Mouse (Mus musculus) gastrocnemius, postnatal 4 days (tissue): ENCODE measurements at regions not wholly inside any gene's neighbourhood (a gene's known extent, or its start where the extent isn't known, plus 50 kb on each side); places are given as distances from the start of the nearest gene placed in this dataset.

Source experiments
- DNase-seq, 2 experiments: peaks; one replicate each; pipeline ENCODE4 v3.0.0; 2021 to 2022; ENCODE audit warnings: low spot score in 2 of 2, mixed read lengths in 2 of 2

GRCm38 (mm10) chr14:61980581-61980980 is 311.8 kb upstream of the Rnaseh2b start:
- no peak for DNase-seq

GRCm38 (mm10) chr14:61985575-61985974 is 306.8 kb upstream of the Rnaseh2b start:
- no peak for DNase-seq

GRCm38 (mm10) chr14:61986203-61986602 is 306.2 kb upstream of the Rnaseh2b start:
- DNase-seq, result no peak

DNA sequence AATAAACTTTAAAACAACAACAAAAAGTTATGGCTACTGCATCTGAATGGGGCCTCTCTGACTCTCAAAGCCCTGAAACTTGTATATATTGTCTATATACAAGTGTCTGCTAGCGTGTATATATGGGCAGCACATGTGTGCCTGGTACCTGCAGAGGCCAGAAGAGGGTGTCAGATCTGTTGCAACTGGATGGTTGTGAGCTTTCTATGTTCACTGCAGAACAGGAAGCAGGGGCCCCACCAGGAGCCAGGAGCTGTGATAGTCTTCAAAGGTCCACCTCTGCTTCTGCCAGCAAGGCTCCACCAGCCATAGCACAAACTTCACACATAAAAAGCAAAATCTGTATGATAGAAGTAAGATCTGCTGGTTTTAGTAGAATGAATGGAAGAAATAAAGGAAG is 297.1 kb upstream of the Rnaseh2b start:
- no peak for DNase-seq

DNA sequence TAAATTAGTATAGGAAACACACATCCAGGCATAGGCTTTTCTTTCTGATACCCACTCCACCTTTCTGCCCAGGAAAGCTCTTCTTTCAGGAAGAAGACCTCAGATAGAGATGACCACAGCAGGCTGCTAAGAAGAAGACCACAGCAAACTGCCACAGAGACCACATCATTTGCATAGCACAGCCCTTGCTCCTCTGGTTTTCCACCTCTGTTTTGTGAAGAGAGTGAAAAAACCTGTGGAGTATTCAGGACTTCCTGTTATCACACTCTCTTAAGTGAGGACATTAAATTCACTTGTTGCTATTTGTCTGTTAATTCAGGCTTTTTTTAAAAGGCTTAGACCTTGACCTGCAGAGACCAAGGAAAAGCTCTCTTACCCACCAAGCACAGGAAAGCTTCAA is 294.7 kb upstream of the Rnaseh2b start:
- DNase-seq, result no peak

DNA sequence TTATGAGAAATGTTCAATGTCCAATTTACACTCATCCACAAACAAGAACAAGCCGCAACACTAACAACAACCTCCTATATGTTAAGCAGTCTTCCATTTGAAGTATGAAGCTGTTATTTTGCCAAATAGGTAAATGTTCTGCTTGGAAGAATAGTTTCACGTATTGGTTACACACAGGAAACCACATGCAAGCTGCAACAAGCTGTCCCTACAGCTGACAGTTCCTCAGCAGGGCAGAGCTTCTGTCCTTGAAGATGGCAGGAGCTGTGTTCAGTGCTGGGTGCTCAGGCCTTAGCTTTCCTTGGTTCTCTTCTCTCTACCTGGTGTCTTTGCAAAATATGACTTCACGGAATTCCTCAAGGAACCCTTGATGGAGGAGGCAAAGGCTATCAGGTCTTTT is 294.1 kb upstream of the Rnaseh2b start:
- DNase-seq, result no peak

DNA sequence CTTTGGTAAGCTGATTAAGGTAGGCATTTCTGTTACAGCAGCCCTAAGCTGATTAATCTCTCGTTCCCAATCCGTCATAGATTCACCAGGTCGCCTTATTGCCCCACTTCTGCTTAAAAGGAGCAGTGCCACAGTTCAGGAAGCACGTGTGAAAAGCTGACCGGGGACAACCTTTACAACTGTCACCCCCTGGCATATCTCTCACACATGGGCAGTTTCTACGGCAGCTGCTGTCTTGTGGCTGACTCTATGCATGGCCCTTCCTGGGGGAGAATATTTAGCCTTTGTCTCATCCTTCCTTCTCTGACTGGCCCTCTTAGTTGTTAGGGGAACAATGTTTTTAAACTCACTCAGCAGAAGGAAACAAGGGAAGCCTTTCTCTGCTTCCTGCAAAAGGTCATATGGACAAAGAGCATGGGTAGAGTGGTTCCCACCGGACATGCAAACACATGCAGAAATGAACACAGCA is 290.9 kb upstream of the Rnaseh2b start:
- DNase-seq, result no peak

DNA sequence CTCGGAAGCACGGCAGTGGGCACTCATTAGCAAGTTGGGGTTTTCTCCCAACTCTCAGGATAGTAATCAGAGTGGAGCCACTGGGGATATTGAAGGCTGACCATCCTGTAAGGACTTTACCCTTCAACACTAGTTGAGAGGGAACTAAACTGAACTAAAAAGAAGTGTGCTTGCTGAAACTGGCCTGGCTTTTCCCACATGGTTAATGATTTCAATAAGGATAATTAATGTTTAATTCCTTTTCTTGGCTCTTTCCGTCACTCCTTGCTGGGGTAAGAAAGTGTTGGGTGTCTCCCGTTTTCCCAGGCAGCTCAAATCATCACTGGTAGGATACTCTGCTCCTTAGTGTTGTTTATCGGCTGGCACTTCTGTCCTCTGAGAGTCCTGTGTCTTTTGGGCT is 290.3 kb upstream of the Rnaseh2b start:
- DNase-seq, result no peak

DNA sequence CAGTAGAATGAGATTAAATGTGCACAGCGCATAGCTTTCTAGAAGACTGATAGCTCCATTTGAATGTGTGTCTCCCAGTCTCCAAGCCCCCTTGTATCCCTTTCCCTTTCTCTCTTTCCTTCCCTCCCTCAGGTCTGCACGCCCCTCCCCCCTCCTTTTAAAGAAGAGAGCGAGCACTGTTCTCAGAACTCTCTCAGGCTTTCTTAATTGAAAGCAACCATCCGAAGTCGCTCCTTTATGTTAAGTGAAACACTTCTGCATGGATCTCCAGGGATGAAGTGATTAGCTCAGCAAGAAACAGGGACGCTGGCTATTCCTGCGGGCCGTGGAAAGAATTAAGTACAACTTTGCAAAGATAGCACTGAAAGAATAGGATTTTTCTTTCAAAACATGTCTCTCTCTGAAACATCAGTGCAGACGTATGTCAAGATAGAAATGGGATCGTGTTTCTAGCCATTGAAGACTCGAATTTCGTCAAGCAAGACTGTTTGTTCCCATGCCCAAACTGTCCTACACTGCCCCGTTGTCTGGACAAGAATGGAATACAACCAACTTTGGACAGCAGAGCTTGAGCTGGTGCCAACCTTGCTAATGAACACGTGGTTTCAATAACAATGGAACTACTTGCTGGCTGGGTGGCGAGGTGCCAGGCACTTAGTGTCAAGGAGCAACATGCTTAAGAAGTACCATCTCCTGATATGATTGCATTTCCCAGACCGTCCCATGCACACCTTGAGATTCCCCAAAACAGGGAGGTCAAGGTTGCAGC is 289.2 kb upstream of the Rnaseh2b start:
- peak in 1 of 2 experiments; percentile 50 for DNase-seq

GRCm38 (mm10) chr14:62003797-62004196 is 288.6 kb upstream of the Rnaseh2b start:
- no peak for DNase-seq

GRCm38 (mm10) chr14:62008707-62009106 is 283.7 kb upstream of the Rnaseh2b start:
- no peak for DNase-seq

DNA sequence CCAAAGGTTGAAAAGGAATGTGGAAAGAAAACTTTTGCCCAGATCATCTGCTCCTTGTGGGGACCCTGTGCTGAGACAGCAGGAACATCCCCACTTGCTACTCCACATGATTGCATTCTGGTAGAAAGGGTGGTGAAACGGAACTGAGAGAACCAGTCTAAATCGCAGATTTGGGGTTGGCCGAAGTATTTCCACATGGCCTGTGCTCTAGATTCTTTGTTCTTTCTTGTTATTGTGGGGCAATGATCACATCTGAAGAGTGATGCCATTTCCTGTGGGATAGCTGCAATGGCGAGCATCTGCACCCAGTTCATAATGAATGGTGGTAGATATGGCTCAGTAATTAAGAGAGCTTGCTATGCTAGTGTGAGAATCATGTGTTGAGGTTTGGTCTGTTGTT is 273.6 kb upstream of the Rnaseh2b start:
- DNase-seq, result no peak

GRCm38 (mm10) chr14:62020996-62021395 is 271.4 kb upstream of the Rnaseh2b start:
- no peak for DNase-seq

- no peak for DNase-seq
Measured at GRCm38 (mm10) chr14:62022193-62022592, 270.2 kb upstream of the Rnaseh2b start.

GRCm38 (mm10) chr14:62023022-62023421 is 269.4 kb upstream of the Rnaseh2b start:
- DNase-seq, result no peak

DNA sequence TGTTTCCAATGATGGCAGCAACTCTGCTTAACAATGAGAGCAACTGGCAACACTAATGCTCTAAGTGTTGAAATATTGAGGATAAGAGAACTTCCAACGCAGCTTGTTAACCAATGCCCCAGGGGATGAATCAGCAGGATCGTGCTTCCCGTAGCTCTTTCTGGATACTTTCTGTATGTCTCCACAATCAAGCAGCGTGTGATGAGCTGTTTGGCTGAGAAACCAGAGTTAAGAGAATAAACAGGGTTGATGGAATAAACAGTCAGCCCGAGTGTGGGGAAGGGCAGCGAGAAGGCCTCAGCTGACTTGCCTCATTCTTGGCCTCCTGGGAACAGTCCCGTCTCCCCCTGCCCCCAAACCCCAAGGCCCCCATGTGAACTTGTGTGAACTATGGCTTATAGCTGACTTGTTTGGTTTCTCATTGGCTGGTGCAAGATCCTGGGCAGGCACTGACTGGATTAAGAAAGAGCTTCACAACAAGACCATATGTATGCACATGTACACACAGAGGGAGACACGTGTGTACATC is 264.6 kb upstream of the Rnaseh2b start:
- no peak for DNase-seq

DNA sequence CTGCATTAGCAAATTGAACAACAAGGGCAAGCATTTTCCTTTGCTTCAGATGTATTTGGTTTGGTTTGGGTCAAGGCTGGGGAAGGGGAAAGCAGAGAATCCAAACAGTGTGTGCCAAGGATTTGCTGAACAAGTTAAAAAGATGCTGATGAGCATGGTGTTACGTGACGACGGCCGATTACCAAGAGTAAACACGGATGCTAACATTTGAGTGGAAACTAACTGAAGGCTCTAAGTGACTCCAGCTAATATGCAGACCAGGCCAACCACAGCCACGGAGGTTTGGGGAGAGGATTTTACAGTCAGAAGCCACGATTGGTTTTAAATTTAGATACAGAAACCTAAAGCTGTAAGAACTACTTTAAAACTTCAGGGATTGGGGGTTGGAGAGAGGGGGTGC is 262.3 kb upstream of the Rnaseh2b start:
- no peak for DNase-seq

DNA sequence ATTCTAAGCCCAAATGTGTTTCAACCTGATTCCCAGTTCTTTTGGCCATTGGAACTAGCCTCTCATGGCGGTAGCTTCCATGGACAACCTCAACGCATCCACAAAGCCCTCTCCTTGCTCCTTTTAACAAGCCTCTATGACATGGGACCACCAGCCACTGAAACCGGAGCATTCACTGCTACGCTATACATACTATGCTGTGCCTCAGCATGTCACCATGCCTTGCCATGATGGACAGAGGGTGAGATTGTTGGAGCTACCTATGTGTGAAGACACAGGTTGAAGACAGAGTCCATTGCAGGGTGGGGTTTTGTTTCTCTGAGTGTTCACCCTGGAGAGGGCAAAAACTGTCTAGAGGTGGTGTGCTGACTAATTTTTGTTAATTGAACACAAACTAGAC is 258.7 kb upstream of the Rnaseh2b start:
- DNase-seq, result no peak

- DNase-seq, result no peak
Measured at GRCm38 (mm10) chr14:62034664-62035063, 257.7 kb upstream of the Rnaseh2b start.

DNA sequence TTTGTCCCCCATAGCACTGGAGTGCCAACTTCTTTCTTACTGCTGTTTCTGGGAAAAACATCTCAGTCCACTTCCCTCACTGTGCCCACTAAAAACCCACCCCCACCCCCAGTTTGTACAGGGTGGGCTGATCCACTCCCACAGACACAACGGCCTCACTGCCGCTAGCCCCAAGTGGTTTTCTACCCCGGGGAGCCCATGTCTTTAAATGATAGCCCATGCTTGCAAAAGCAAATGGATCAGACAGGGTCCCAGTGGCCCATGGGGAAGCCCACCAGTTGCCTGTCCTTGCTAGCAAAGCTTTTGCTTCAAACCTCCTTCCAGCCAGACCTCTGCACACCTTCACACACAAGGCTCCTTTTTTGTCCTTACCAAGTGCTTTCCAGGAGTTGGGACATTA is 257.0 kb upstream of the Rnaseh2b start:
- DNase-seq, result no peak

DNA sequence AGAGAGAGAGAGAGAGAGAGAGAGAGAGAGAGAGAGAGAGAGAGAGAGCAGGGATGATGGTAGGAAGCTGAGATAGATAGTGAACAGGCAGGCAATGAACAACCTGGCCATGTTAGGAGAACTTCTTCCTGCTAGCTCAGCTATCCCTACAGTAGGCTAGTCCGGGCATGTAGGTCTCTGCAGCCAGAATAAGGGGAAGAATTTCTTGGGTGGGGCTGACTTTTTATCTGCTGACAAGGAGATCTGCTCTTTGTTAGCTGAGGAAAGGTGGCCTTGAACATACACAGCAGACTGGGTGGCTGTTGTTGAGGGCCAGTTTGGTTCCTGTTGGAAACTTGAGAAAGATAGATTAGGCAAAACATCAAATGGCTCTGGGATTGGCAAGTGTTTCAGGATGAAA is 254.9 kb upstream of the Rnaseh2b start:
- DNase-seq, result no peak

DNA sequence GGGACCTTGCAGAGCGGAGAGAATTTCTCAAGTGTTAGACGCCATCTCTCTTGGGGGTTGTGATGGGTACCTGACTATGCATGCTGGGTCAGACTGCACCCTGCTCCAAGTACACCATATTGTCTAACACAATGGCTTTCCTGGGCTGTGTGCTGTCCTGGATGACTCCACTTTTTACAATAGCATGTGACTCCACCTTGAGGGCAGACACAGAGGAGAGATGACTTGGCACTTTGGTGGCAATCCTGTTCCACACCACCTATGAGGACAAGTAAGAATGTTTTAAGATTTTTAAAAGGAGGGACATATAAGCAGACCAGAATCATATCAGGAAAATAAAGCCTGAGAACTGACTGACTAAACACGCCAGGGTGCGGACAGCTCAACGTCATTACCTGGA is 254.5 kb upstream of the Rnaseh2b start:
- no peak for DNase-seq
